Mouse (Mus musculus) neural tube, embryonic 14.5 days (tissue): ENCODE measurements around the gene Myl6b. TPM values are rescaled to one million over a fixed set of nuclear protein-coding genes. Genes with fewer than 3 reads are reported as not detected.

Experiments
- ATAC-seq: fragments of 200-750 bp; cut with Nextera tagmentation; 2 replicates; pipeline ENCODE4 v1.8.0; 2017; ENCODE audit warnings: low read depth, mild to moderate bottlenecking, moderate TSS enrichment, moderate library complexity
- H3K27ac ChIP-seq: fragments of 300-500 bp; sonication (generic); 2 replicates; pipeline ENCODE4 v1.5.1; 2014; ENCODE audit warnings: low read depth, mild to moderate bottlenecking, control low read depth, low read length, moderate library complexity, mixed read lengths
- H3K27me3 ChIP-seq: fragments of 300-500 bp; sonication (generic); 2 replicates; pipeline ENCODE4 v1.6.1; 2014; ENCODE audit warnings: low read length; ENCODE audit not compliant: control insufficient read depth, insufficient read depth
- H3K36me3 ChIP-seq: fragments of 300-500 bp; sonication (generic); 2 replicates; pipeline ENCODE4 v1.6.1; 2014; ENCODE audit warnings: low read length, mixed read lengths; ENCODE audit not compliant: control insufficient read depth, insufficient read depth
- H3K4me1 ChIP-seq: fragments of 300-500 bp; sonication (generic); 2 replicates; pipeline ENCODE4 v1.6.1; 2014; ENCODE audit warnings: low read length; ENCODE audit not compliant: control insufficient read depth, insufficient read depth
- H3K4me2 ChIP-seq: fragments of 300-500 bp; sonication (generic); 2 replicates; pipeline ENCODE4 v1.6.1; 2014; ENCODE audit warnings: mild to moderate bottlenecking, low read depth, low read length, control low read depth
- H3K4me3 ChIP-seq: fragments of 300-500 bp; sonication (generic); 2 replicates; pipeline ENCODE4 v1.5.1; 2014; ENCODE audit warnings: low read depth, low read length, control low read depth, mixed read lengths
- H3K9ac ChIP-seq: fragments of 300-500 bp; sonication (generic); replicated peaks from 2 replicates; pipeline ENCODE4 v1.6.1; 2014; ENCODE audit warnings: low read depth, mild to moderate bottlenecking, control low read depth, low read length, mixed read lengths
- H3K9me3 ChIP-seq: fragments of 300-500 bp; sonication (generic); 2 replicates; pipeline ENCODE4 v1.6.1; 2016; ENCODE audit warnings: low read length; ENCODE audit not compliant: control insufficient read depth
- WGBS: fragments of 180-500 bp; shearing (Covaris S2); extraction: QIAGEN DNeasy Blood & Tissue Kit; methylation state at CpG from one replicate; pipeline ENCODE4 v1.1.7; 2014; 5-methylcytosine and 5-hydroxymethylcytosine counted together
- polyA plus RNA-seq: library from polyadenylated mRNA; unstranded; fragments of >200 nt; fragmentation: Nextera tagmentation; extraction: Ambion mirVana; gene quantifications from 2 replicates; pipeline ENCODE4 v1.2.1, GENCODE M21; 2014

Gene Myl6b
- polyA plus RNA-seq, 1 experiment from 2014 or later = 8.9 TPM

DNA sequence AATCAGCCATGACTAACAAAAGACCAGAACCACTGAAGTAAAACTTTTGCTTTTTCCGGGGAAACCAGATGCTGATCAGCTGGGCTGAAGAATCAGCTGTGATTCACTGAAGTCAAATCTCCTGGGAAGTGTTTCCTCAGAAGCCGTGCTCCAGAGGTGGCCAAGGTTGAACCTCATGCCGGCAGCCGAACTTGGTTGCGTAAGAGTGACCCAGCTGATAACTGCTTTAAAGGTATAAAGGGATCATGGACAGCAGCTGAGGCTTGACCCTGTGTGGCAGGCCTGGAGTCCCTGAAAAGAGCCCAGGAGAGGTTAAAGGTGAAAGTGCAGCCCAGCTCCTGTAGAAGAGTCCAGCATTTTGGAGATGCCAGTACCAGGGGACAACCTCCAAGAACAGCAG lies 3.9 kb upstream of the Myl6b start:
- Histone ChIP-seq H3K9me3 (no peaks in the 10 kb centered on the region), H3K36me3 (no peaks in the 10 kb centered on the region), H3K27ac (no peak overlapping the region), H3K9ac (no peak overlapping the region), H3K4me1 (peaks cover 6% of the 10 kb centered on the region; the same call in 1 of the 2 replicates), H3K4me3 (no peak overlapping the region), H3K4me2 (no peak overlapping the region), H3K27me3 (no peaks in the 10 kb centered on the region)
- WGBS = 85% methylated on average over 5 of the region's 5 CpGs
- no peak for ATAC-seq

DNA sequence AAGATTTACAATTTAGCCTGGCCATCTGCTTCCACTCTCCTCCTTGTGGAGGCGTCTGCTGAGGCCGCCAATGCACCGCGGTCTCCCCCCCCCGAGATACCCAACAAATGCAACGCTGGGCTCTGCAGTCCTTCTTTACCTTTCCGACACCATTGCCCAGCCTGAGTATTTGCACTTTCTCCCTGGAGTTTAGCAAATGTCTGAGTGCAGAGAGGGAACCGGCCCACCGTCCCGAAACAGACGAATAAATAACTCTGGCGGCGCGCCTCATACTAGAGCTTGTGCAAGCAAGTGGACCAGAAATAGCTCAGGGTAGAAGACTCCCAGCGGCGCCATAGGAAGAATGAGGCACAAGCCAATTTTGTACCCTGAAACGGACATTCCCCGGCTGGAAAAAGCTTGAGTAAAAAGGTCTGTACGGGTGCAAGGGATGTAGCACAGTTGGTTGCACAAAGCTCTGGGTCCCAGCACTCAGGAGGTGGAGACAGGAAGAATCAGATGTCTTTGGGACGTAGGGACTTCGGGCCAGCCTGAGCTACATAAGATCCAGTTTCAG lies 709 bp upstream of the Myl6b start:
- peak overlapping the region; percentile 77 for H3K4me2 ChIP-seq
- H3K9me3 ChIP-seq = no peaks in the 10 kb centered on the region

DNA sequence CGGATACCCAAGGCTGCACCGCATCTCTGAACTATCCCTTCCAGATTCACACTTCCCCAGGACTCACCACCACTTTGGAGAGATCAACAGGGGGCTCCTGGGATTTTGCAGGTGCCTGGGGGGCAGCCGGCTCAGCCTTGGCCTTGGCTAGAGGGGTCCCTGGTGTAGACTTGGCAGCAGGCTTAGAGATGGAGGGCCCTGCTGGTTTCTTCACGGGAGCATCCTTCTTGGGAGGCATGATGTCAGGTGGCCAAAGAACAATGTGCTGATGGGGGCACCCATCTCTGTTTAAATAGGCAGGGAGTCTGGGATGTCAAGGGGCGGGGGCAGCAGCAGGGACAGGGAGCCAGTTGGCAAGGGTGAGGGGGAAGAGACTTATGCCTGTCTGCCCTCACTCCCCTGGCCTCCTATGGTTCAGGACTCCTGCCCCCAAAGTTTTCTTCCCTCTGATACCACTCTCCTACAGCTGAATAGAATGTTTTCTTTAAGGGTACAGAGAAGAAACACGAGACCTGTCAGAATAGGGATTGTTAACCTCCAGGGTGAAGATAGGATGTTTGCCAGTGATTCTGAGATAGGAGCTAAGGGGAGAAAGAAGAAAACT lies 1.2 kb downstream of the Myl6b start:
- Histone ChIP-seq H3K36me3 (no peaks in the 10 kb centered on the region), H3K4me3 (no peak overlapping the region), H3K4me2 (0 out of 2 replicates have a peak overlapping the region, but pooled peaks have one; percentile 21), H3K27ac (no peak overlapping the region), H3K4me1 (peaks cover 17% of the 10 kb centered on the region), H3K9me3 (no peaks in the 10 kb centered on the region), H3K9ac (0 out of 2 replicates have a peak overlapping the region, but pooled peaks have one; percentile 5), H3K27me3 (no peaks in the 10 kb centered on the region)
- ATAC-seq = no peak
- WGBS = 45% methylated on average over 6 of the region's 6 CpGs

More for the DNA sequence above, 709 bp upstream of the Myl6b start:
- Histone ChIP-seq H3K36me3 (no peaks in the 10 kb centered on the region), H3K27me3 (no peaks in the 10 kb centered on the region), H3K27ac (peak overlapping the region; percentile 80), H3K4me1 (peaks cover 14% of the 10 kb centered on the region), H3K4me3 (peak overlapping the region; percentile 58), H3K9ac (peak overlapping the region; percentile 51)
- 2% methylated on average over 21 of the region's 21 CpGs for WGBS
- peak; percentile 28; the same call in 1 of the 2 replicates for ATAC-seq

DNA sequence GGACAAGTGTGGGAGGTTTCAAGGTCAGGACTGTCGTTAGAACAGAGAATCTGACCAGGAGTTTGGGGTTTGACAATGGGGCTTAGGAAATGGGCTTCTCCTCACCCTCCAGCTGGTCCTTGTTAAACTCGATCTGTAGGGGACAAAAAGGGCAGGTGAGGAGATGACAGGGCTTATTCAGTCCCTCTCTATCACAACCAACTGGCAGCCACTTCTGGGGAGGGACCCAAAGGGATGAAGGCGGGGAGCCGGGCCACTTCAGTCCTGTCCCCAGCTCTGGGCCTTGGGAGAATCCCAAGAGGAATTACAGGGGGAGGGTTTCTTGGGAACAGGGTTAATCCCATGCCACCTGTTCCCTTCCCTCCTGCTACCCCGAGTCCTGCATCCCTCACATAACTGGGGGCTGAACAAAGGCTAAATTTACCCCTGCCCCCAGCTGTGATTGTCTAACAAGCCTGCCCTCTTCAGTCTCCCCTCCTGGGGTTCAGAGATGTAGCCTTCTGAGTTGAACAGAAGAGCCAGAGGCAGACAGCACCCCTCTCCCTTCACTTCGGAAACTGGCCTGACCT lies 1.9 kb downstream of the Myl6b start:
- 35% methylated on average over 6 of the region's 6 CpGs for WGBS
- H3K9ac ChIP-seq = 0 out of 2 replicates have a peak overlapping the region, but pooled peaks have one; percentile 5
- H3K9me3 ChIP-seq = no peaks in the 10 kb centered on the region
- peaks cover under 1% of the 10 kb centered on the region; the same call in 1 of the 2 replicates for H3K36me3 ChIP-seq
- H3K27ac ChIP-seq = no peak overlapping the region
- H3K4me2 ChIP-seq = no peak overlapping the region
- H3K27me3 ChIP-seq = no peaks in the 10 kb centered on the region
- no peak for ATAC-seq
- H3K4me1 ChIP-seq = peaks cover 23% of the 10 kb centered on the region
- H3K4me3 ChIP-seq = no peak overlapping the region

DNA sequence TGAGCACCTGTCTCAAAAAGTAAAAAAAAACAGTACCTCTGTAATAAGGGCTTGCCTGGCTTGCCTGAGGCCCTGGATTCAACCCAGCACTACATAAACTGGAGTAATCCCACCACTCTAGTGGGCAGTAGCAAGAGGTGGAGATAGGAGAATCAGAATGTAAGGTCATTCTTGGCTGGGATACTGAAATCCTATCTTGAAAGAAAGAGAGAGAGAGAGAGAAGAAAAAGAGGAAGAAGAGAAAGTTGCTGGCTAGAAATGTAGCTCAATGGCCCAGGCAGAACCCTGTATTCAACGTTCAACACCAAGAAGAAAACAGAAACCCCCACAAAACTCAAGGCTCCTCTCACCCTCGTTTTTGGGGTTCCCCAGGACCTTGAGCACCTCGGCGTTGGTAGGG lies 2.6 kb downstream of the Myl6b start:
- peaks cover 30% of the 10 kb centered on the region for H3K4me1 ChIP-seq
- H3K9me3 ChIP-seq = no peaks in the 10 kb centered on the region

DNA sequence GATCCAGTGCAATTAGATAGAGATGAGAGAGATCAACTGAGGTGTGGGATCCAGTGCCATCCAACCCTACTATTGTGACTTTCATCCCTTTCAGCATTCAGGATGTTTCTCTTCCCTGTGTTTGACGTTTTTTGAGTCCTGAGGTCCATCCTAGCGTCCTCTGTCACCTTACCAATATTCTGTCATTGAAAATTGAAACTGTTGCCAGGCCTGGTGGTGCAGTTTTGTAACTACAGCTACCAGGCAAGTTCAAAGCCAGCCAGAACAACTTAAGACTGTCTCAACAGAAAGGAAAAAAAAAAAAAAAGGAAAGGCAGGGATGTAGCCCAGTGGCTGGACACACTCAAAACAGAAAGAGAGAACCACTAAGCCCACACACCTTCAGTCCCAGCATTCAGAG lies 3.2 kb downstream of the Myl6b start:
- Histone ChIP-seq H3K4me1 (peaks cover 30% of the 10 kb centered on the region), H3K36me3 (peaks cover 14% of the 10 kb centered on the region), H3K9ac (peak overlapping the region; percentile 50; the same call in 1 of the 2 replicates), H3K4me2 (peak overlapping the region; percentile 82; the same call in 1 of the 2 replicates), H3K27ac (no peak overlapping the region; the same call in 1 of the 2 replicates), H3K27me3 (no peaks in the 10 kb centered on the region), H3K4me3 (no peak overlapping the region), H3K9me3 (no peaks in the 10 kb centered on the region)
- WGBS = 86% methylated on average over 2 of the region's 2 CpGs
- ATAC-seq = no peak

More for the DNA sequence above, 2.6 kb downstream of the Myl6b start:
- Histone ChIP-seq H3K9ac (no peak overlapping the region), H3K36me3 (peaks cover 8% of the 10 kb centered on the region; the same call in 1 of the 2 replicates), H3K27me3 (no peaks in the 10 kb centered on the region), H3K4me2 (no peak overlapping the region), H3K27ac (no peak overlapping the region), H3K4me3 (no peak overlapping the region)
- 86% methylated on average over 4 of the region's 4 CpGs for WGBS
- ATAC-seq = no peak

DNA sequence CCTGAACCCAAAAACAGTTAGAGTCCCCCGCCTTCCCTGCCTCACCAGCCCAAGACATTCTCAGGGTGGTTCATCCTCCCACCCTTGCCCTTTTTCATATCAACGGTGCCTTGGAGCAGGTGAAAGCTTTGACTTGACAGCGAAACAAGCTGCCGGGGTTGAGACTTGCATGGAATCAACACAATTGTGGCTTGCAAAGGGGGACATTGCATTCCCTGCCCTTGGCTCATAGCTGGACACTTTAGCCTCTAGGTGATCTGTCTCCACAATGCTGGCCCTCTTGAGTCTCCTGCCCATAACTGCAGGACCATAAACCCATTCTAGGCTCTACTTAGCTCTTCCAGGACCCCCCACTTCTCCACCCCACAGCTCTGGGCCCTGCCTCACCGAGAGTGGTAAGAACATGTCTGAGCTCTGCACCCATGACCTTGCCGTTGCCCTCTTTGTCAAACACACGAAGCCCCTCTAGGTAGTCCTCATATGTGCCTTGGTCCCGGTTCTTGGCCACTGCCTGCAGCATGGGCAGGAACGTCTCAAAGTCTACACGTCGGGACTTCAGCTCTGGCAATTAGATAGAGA lies 3.7 kb downstream of the Myl6b start:
- Histone ChIP-seq H3K9ac (peak overlapping the region; percentile 50), H3K27me3 (no peaks in the 10 kb centered on the region), H3K4me1 (peaks cover 30% of the 10 kb centered on the region), H3K9me3 (no peaks in the 10 kb centered on the region), H3K4me2 (peak overlapping the region; percentile 82), H3K36me3 (peaks cover 19% of the 10 kb centered on the region), H3K4me3 (peak overlapping the region; percentile 78), H3K27ac (peak overlapping the region; percentile 83)
- ATAC-seq = no peak
- WGBS = 62% methylated on average over 11 of the region's 11 CpGs

DNA sequence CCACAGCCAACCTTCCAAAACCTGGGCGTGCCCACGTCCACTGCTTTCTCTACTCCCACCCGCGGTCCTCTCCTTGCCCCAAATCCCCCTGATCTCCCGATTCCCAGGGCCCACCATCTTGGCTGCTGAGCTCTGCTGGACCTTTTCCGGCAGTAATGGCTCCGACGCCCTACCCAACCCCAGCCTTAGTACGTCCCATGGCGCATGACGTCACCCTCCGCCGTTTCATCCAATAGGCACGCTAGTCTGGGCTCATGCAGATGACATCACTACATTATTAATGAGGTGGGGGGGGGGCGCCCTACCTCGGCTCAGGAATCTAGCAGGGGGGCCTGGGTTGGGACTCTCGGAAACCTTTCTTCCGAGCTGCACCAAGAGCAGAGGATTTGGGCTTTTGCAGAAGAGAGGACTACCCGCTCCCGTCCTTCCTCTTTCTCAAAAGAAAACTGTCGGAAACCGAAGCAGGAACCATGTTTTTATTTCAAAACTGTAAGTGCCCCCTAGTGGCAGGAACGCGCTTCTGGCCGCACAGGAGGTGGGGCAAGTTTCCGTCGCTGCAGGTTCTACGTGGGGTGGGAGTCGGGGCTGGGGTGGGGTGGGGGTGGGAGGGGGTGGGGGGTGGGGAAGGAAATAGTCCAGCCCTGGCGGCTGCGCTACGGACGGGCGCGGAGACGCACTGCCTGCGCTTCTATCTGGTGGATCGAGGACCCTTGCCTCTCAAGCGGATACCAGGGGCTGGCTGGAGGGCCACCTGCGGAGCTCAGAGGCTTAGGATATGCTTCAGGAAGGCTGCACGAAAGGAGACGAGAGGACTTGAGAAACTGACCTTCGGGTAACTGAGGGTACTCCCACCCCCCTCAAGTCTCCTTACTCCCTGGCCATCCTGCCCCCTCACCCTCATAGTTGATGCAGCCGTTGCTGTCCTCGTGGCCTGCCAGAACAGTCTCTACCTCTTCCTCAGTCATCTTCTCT lies 4.5 kb downstream of the Myl6b start, which contains the start of gene Myl6:
Gene Myl6 (minus strand): TSS at position 451 of the 972 bp plus-strand sequence.
- peak within 1 kb of the TSS; percentile 78 for H3K9ac ChIP-seq
- H3K27ac ChIP-seq = peak within 1 kb of the TSS; percentile 83
- WGBS = under 1% methylated on average over 45 of the region's 45 CpGs
- no peaks in the 10 kb centered on the region for H3K9me3 ChIP-seq
- peaks cover 27% of the 10 kb centered on the region for H3K36me3 ChIP-seq
- H3K4me1 ChIP-seq = peaks cover 24% of the 10 kb centered on the region
- H3K4me3 ChIP-seq = peak within 1 kb of the TSS; percentile 78
- peak; percentile 95 for ATAC-seq
- peak within 1 kb of the TSS; percentile 82 for H3K4me2 ChIP-seq
- no peaks in the 10 kb centered on the region for H3K27me3 ChIP-seq
